Mouse (Mus musculus): ENCODE data around the gene Ube4a.
"Not testable (repeated sequence)": the region's sequence is repeated elsewhere in the genome, so short reads cannot be mapped to it uniquely, and the experiment has no call there.

The Ube4a gene

DNA sequence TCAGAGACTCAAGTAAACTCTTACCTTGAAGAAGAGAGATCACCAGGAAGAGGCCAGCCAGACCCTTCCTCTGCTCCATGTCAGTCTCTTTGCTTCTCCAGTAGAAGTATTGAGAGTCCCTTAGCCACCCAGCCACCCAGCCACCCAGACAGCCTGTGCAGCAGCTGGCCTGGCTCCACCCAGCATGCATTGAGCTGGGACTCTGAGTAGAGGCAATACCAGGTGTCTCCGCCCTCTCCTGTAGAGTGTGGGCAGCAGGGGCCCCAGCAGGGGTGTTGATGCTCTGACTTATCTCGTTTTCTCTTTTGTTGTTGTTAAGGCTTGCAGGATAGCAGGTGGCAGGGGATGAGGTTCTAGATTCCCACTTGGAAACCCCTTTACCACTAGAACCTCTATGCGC, 14.8 kb upstream of the Ube4a start, which contains the start of gene Cd3g:
Gene Cd3g, minus strand, starts transcription at position 190 of the 400 bp plus-strand sequence.
- DNase-seq = no peak

DNA sequence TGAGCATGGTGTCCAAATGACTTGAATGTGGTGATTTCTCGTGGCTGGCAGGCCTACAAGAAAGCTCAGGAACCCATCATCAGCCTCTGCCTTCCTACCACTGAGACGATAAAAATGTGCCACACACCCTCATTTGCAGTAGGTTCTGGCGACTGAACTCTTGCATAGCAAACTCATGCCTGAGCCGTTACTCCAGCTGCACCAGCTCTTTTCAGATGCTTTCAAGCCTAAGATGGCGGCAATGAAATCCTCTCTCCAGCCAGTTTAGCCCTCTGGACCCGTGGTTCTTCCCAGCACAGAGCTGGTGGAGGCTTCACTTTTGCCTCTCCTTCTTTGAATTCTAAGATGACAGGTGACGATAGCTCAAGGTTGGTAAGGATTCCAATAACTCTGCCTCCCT, 14.4 kb upstream of the Ube4a start:
- DNase-seq = no peak

DNA sequence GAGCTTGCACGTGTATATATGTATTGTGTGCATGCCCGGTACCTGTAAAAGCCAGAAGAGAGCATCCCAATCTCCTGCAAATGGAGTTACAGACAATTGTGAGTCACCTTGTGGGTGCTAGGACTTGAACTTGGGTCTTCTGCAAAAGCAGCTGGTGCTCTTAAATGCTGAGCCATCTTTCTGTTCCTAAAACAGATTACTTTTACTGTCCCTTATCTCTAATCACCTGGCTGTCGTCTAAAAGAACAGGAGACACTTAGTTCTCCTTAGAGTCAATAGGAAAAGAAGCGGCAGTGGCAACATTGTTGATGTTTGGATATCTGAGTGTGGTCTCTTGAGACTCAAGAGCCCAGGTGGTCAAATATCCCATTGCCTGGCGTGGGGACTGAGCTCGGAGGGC, 12.4 kb upstream of the Ube4a start:
- DNase-seq = no peak

GRCm38 (mm10) chr9:44969450-44969849, 4.0 kb upstream of the Ube4a start:
- no peak for DNase-seq

GRCm38 (mm10) chr9:44967763-44968162, 2.4 kb upstream of the Ube4a start:
- DNase-seq = not testable (repeated sequence)

DNA sequence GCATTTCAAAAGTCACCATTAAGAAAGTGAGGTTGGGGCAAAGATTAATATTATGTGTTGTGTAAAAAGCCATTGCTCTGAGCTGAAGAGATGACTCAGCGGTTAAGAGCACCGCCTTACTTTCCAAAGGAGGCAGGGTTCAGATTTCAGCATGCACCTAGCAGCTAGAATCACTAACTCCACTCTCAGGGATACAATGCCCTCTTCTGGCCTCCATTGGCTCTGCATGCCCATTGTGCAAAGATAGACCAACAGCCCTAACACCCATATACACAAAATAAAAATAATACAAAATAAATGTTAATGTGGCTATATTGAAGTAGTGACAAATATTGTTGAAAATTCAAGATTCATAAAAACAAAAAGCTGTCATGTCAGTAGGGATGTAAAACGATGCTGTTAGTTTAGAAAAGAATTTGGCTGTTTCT, 1.4 kb upstream of the Ube4a start:
- peak; percentile 39 for DNase-seq

- DNase-seq = no peak
These were observed 550 bp upstream of the Ube4a start for GRCm38 (mm10) chr9:44965833-44966466.

DNA sequence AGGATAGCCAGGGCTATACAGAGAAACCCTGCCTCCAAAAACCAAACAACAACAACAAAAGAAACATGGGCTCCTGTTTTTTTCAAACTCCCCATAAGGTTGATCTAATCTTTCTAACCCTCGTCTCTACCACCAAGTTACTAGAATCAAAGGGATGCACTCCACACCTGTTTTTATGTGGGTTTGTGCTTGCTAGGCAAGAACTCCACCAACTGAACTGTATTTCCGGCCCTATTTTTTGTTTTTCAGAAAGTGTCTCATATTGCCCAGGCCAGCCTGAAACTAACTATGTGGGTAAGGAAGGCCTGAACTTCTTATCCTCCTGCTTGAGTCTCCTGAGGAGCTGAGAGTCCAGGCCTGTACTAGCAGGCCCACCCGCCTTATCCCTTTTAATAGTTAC, 11.0 kb downstream of the Ube4a start:
- DNase-seq = no peak

GRCm38 (mm10) chr9:44947836-44948235, 17.6 kb downstream of the Ube4a start:
- no peak for DNase-seq

DNA sequence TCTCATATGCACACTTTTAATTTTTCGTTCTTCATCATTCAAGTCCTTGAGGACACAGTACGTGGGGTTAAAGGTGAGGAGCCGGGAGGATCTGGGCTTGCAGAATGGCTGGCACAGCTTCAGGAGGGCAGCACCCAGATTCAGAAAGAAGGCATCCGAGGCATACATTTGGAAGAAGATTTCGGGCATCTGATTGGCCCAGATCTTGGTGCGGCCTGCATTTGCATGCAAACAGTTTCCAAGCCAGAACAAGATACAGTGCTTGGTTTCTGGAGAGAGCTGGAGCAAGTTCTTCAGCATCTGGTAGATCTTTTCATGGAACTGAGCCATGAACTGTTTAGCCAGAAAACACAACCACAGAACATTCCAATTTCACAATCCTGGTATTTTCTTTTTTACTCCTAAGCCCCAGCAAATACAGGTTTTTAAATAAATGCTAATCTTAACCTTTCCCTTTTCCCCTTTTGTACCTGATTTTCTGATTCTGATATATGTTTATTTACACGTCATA, 19.2 kb downstream of the Ube4a start:
- DNase-seq = no peak

- no peak for DNase-seq
These were observed 23.0 kb downstream of the Ube4a start for GRCm38 (mm10) chr9:44942421-44942820.

DNA sequence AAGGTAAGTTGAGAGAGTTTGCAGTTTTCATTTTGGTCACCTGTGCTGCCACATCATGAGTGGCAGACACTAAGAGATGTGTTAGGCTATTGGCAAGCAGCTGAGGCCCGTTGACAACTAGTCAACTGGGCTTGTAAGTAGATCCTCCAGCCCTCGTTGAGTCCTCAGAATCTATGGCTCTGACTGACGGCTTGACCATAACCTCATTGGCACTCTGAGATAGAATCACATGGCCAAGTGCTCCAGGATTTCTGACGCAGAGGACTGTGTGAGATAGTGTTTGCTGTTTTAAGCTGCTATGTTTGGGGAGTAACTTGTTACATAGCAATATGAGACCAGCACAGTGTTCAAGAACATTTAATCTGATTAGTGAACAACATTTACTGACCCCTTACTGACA, 23.6 kb downstream of the Ube4a start:
- DNase-seq = no peak

DNA sequence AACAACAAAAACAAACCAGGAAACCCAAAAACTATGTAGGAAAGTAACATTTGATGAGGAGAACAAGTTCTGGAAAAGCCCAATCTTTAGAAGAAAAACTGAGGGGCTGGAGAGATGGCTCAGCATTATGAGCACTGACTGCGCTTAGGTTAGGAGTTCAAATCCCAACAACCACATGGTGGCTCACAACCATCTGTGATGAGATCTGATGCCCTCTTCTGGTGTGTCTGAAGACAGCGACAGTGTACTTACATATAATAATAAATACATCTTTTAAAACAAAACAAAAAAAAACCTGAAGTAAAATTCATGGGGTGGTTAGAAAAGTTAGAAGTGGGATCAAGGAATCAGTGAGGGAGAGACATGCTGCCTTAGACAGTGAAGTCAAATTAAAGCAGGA, 43.9 kb downstream of the Ube4a start:
- DNase-seq = no peak

DNA sequence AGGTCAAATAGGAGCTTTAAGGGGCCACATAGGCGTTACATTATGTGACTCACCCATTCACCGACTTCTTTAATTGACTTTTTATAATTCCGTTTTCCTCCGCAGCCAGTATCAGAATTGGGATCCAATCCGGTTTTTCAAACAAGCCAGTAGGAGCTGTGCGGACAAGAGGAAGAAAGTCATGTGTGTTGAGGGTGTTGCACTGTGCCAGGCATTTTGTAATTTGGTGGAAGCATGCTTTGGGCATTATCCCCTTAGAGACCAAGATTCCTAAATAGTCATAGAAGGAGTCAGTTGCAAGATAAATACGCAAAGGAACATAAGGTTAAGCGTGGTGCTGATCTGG, 44.3 kb downstream of the Ube4a start:
- no peak for DNase-seq

- peak; percentile 80 for DNase-seq
These were observed 44.9 kb downstream of the Ube4a start, which contains the start of gene Atp5l for GRCm38 (mm10) chr9:44920374-44921122. TSS of gene Atp5l (minus strand) at chr9:44920742.

DNA sequence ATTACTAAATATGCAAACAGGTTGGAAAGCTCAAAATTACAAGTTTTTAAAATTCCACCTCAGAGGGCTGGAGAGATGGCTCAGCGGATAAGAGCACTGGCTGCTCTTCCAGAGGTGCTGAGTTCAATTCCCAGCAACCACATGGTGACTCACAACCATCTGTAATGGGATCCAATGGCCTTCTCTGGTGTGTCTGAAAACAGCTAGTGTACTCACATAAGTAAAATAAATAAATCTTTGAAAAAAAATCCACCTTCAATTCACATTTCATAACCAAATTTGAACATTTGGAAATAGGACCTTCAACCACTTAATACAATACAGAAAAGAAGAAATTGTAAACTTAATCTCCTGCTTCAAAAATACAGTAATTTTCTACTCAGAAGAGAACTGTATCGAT, 45.8 kb downstream of the Ube4a start:
- DNase-seq = no peak

GRCm38 (mm10) chr9:44916196-44916595, 49.2 kb downstream of the Ube4a start:
- DNase-seq = no peak

DNA sequence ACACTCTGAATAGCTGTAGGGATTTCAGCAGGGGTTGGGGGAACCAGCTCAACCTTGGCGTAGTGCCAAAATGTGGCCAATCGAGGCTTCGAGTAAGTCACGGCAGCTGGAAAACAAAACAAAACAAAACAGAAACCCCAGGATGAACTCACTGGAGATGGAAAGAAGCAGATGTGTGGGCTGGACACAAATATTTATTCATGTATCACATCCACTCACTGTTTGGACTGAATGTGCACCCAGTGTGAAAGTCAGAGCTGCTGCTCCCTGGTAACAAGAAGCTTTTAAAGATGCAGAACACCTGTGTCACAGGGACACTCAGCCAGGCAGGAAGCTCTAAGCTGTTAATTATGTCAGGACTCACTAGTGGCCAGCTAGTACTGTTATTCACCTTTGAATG, 50.7 kb downstream of the Ube4a start:
- no peak for DNase-seq

DNA sequence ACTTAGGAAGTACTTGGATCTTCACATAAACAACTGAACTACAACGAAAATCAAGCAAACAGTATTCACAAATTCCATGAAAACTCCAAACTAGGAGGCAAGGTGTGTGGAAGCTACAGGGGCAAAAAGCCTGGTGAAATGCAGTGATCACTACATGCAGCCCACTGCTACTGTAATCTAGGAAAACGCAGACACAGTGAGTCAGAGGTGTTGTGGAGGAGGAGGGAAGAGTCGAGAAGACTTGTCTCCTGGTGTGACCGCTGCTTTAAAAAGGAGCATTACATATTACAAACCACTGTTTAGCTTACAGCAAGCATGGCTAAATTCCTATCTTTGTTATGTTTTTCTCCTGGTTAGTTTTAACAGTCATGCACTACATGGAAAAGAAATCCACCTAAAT, 54.0 kb downstream of the Ube4a start:
- DNase-seq = no peak

DNA sequence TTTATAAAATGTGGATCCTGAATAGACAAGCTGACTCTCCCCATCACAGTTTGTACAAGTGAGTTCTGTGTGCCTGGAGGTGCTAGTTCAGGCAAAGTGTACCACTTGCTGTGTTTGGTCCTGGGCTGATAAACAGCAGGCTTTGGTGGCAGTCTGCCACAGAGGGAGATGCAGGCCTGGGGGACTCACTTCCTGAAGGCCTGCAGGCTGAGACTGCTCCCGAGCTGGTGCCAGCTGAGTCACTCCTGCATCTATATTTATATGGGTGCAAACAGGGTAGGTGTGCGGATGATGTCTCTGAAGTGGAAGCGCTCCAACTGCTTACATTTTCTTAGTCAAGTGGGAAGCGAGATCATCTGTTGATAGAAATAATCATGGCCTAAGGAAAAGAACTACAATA, 59.8 kb downstream of the Ube4a start:
- peak; percentile 81 for DNase-seq

GRCm38 (mm10) chr9:44904964-44905363, 60.4 kb downstream of the Ube4a start:
- DNase-seq = peak; percentile 83

- DNase-seq = no peak
These were observed 61.5 kb downstream of the Ube4a start for GRCm38 (mm10) chr9:44903856-44904255.

DNA sequence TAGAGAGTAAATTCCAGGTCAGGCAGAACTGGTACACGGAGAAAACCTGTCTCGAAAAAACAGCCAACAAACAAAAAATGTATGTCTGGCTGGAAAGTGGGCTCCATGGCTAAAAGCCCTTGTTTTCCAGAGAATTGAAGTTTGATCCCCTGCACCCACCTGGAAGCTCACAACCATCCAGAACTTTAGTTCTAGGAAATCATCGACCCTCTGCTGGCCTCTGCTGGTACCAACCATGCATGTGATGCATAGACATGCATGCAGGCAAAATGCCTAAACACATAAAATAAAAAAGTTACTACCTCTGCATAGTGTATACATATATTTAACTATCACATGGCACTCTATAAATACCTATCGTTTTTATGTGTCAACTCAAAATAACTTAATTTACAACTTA, 65.0 kb downstream of the Ube4a start:
- no peak for DNase-seq

GRCm38 (mm10) chr9:44899716-44900115, 65.7 kb downstream of the Ube4a start:
- no peak for DNase-seq

DNA sequence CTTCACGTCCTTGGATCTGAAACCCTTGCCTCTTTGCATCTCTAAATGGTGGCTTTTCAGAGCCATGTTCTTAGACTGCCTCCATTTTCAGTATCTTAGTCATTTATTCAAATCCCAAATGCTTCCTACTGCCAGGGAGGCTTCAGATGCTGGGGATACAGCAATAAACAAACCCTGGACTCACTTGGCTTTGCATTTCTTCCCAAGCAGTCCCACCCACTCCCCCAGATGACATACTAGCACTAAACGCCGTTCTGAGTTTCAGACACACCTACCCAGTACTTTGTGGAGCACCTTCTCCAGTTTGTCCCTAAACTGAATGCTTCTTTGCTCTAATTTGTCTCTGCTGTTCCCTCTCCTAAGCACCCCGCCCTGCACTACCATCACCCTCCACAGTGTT, 68.4 kb downstream of the Ube4a start:
- no peak for DNase-seq

Measured in right cerebral cortex, postnatal 25 days (tissue).